Mouse (Mus musculus): ENCODE results near the gene Col4a3. TPM values are rescaled to one million over a fixed set of nuclear protein-coding genes. Genes with fewer than 3 reads are reported as not detected.

The Col4a3 gene
- polyA plus RNA-seq, 1 experiment from 2014 or later, result 0.20 TPM

DNA sequence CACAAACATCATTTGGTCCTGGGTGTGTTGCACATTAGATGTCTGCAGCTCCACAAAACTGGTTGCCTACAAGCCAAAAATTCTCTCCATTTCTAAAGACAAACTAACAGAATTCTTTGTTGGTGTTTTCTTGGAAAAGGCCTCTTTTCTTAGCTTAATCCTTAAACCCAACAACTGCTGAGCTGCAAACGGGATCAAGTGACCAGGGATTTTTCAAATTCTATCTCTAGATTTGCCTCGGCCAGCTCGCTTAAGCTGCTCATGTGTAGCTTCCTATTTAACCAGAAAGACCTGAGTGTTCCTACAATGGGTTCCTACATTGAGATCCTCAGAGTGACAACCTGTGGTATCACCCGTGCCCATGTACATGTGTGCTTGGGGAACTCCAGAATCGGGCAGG, 33.3 kb downstream of the Col4a3 start:
- H3K9me3 ChIP-seq, result no peaks in the 10 kb centered on the region
- H3K4me1 ChIP-seq, result no peaks in the 10 kb centered on the region
- WGBS, result 85% methylated on average over 5 of the region's 5 CpGs
- H3K4me3 ChIP-seq, result no peak overlapping the region
- no peaks in the 10 kb centered on the region for H3K36me3 ChIP-seq
- H3K27ac ChIP-seq, result no peak overlapping the region
- no peak for DNase-seq (ENCODE audit: low spot score)
- no peaks in the 10 kb centered on the region for H3K27me3 ChIP-seq (ENCODE audit: insufficient read depth, poor library complexity, severe bottlenecking)

DNA sequence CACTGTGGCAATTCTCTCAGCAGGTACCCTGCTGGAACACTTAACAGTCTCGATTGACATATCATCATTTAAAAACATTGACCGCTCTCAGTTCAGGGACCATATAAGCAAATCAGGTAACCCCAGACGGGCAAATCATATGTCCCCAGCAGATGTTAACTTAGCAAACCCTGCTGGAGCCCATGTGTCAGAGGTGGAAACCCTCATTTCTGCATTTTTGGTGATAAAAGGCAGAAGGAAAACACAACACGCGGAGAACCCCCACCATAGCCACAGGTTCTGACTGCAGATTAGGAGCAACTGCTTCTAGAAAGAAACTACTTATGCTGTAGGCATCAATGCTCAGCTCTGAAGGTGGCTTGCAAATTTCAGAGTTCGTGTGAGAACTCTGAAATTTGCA, 38.2 kb downstream of the Col4a3 start:
- Histone ChIP-seq H3K9me3 (no peaks in the 10 kb centered on the region), H3K27me3 (ENCODE audit: insufficient read depth, poor library complexity, severe bottlenecking) (peaks cover 7% of the 10 kb centered on the region; the same call in 1 of the 2 replicates), H3K36me3 (no peaks in the 10 kb centered on the region), H3K4me3 (no peak overlapping the region), H3K27ac (no peak overlapping the region), H3K4me1 (0 out of 2 replicates have a peak, but pooled peaks cover 2% of the 10 kb centered on the region)
- no peak for DNase-seq (ENCODE audit: low spot score)
- 73% methylated on average over 6 of the region's 6 CpGs for WGBS

DNA sequence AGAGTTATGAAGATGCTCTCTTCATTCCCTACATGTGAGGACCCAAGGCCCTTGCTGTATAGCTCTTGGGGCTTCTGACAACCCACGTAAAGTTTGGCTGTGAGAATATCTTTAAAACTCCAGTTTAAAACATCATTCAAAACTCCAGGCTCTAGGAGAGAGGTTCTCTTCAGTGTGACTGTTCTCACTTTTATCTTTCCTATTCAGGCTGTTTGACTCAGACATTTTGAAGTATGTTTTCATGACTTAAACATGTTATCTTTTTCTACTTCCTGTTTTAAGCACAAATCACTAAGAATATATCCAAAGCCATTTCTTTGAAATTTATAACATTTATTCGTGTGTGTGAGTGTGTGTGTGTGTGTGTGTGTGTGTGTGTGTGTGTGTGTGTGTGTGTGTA, 38.8 kb downstream of the Col4a3 start:
- 75% methylated on average over 2 of the region's 2 CpGs for WGBS

DNA sequence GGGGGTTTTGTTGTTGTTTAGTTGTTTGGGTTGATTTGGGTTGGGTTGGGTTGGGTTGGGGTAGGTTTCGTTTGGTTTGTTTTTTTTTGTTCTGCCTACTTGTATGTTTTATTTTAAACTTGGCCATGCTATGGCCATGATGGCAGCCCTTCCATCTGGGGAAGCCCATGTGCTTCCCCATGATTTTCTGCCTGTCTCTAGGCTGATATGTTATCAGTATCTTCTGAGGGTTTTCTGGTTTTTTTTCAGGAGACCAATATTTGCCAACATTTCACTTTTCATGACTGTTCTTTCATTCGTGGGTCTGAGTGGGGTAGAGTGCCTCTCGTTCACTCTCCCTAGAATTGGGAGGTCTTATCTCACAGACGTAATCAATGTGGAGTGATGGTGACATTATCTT, 40.9 kb downstream of the Col4a3 start:
- DNase-seq (ENCODE audit: low spot score), result no peak
- H3K4me3 ChIP-seq, result no peak overlapping the region
- no peak overlapping the region for H3K27ac ChIP-seq
- WGBS, result 43% methylated on average over 4 of the region's 4 CpGs
- peaks cover 10% of the 10 kb centered on the region; the same call in 1 of the 2 replicates for H3K4me1 ChIP-seq
- peaks cover 7% of the 10 kb centered on the region; the same call in 1 of the 2 replicates for H3K27me3 ChIP-seq (ENCODE audit: insufficient read depth, poor library complexity, severe bottlenecking)
- H3K36me3 ChIP-seq, result no peaks in the 10 kb centered on the region
- no peaks in the 10 kb centered on the region for H3K9me3 ChIP-seq

More for the DNA sequence above, 38.8 kb downstream of the Col4a3 start:
- Histone ChIP-seq H3K4me3 (no peak overlapping the region), H3K27me3 (ENCODE audit: insufficient read depth, poor library complexity, severe bottlenecking) (peaks cover 7% of the 10 kb centered on the region; the same call in 1 of the 2 replicates), H3K4me1 (0 out of 2 replicates have a peak, but pooled peaks cover 3% of the 10 kb centered on the region), H3K9me3 (no peaks in the 10 kb centered on the region), H3K27ac (no peak overlapping the region), H3K36me3 (no peaks in the 10 kb centered on the region)
- DNase-seq (ENCODE audit: low spot score), result no peak

DNA sequence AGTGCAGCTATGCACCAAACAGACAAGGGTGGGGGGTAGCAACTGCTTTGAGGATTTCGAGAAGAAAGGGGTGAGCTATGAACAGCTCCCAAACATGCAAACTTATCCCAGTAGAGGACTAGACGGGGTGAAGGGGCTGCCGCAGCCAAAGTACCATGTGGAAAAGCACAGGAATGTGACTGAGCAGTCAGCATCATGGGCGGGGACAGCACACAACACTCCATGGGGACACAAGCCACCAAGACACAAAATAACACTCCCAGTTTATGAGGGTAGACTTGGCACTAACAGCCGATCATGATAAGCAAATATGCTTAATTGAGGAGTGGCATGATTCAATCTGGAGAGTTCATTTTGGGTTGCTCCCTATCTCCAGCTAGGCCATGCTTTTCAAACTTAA, 42.8 kb downstream of the Col4a3 start:
- peaks cover 7% of the 10 kb centered on the region; the same call in 1 of the 2 replicates for H3K27me3 ChIP-seq (ENCODE audit: insufficient read depth, poor library complexity, severe bottlenecking)
- DNase-seq (ENCODE audit: low spot score), result no peak
- 75% methylated on average over 5 of the region's 5 CpGs for WGBS

DNA sequence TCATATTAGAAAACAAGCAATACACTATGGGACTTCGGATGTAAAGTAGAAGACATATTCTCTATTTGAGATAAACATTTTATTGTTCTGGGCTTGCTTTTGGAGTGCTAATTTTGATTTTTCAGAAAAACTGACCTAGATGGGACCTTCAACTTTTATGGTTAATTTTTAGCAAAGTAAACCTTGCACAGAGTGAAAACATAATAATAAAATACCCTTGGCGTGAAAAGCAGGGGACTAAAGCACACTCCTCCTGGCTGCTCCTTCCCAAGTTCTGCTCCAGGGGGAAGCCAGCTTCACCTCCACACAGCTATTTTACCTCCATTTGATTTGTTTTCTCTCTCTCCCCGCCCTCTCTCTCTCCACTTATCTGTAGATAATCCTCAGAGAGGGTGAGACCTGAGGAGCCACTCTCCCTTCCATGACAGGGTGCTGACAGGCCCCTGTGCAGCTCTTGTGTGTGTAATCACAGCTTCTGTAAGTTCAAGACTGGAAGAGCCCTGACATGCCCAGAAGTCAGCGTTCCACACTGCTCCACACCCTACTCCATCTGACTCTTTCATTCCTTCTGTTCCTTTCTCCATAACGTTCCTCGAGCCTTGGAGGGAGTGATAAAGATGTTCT, 44.6 kb downstream of the Col4a3 start:
- Histone ChIP-seq H3K27me3 (ENCODE audit: insufficient read depth, poor library complexity, severe bottlenecking) (peaks cover 7% of the 10 kb centered on the region; the same call in 1 of the 2 replicates), H3K36me3 (no peaks in the 10 kb centered on the region), H3K4me1 (peaks cover 21% of the 10 kb centered on the region; the same call in 1 of the 2 replicates), H3K9me3 (no peaks in the 10 kb centered on the region), H3K27ac (no peak overlapping the region), H3K4me3 (no peak overlapping the region)
- 28% methylated on average over 6 of the region's 6 CpGs for WGBS
- peak; percentile 78 for DNase-seq (ENCODE audit: low spot score)

More for the DNA sequence above, 42.8 kb downstream of the Col4a3 start:
- Histone ChIP-seq H3K4me1 (peaks cover 18% of the 10 kb centered on the region; the same call in 1 of the 2 replicates), H3K36me3 (no peaks in the 10 kb centered on the region), H3K4me3 (no peak overlapping the region), H3K9me3 (no peaks in the 10 kb centered on the region), H3K27ac (no peak overlapping the region)

DNA sequence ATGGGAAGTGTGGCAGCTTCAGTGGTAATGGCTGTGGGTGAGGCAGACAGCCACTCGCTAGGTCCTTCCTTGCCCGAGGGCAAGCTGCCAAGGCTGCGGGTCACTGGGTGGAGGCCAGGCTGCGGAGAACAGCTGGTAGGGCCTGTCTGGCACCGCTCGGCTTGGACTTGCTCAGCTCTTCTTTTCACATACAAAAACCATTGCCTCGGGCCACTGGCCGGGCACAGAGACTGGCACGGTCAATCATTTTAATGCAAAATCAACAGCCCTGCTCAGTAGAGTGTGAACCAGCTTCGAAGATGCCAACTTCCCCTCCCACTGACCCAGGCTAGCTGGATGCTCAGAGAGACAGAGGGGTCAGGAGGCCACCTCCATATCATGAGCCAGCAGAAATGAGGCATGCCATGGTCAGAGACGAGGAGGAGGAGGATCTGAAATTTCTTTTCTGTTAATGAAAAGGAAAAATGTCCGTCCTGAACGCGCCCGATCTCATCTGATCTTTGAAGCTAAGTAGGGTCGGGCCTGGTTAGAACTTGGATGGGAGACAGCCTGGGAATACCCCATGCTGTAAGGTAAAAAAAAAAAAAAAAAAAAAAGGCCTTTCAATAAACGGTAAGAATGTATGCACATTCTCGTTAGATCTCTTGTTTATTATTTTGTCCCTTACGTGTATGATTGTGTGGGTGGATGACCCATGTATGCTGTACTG, 48.0 kb downstream of the Col4a3 start:
- DNase-seq (ENCODE audit: low spot score), result no peak
- no peaks in the 10 kb centered on the region for H3K27me3 ChIP-seq (ENCODE audit: insufficient read depth, poor library complexity, severe bottlenecking)
- H3K36me3 ChIP-seq, result no peaks in the 10 kb centered on the region
- H3K4me3 ChIP-seq, result no peak overlapping the region
- H3K27ac ChIP-seq, result peak overlapping the region; percentile 36; the same call in 1 of the 2 replicates
- peaks cover 19% of the 10 kb centered on the region; the same call in 1 of the 2 replicates for H3K4me1 ChIP-seq
- 85% methylated on average over 19 of the region's 19 CpGs for WGBS
- no peaks in the 10 kb centered on the region for H3K9me3 ChIP-seq

DNA sequence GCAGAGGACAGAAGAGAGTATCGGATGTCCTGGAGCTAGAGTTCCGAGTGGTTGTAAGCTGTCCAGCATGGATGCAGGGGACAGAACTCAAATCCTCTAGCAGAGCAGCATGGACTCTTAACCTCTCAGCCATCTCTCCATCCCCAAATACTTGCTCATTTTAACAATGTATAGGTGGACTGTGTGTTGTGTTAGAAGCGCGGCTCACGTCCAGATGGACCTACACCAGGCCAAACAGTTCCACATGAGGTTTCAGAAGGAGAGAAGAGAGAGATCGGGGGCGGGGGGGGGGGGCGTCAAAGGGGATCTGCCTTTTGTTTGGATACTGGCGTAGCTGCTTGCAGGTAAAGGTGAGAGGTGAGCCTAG, 48.5 kb downstream of the Col4a3 start:
- no peaks in the 10 kb centered on the region for H3K27me3 ChIP-seq (ENCODE audit: insufficient read depth, poor library complexity, severe bottlenecking)
- no peak for DNase-seq (ENCODE audit: low spot score)
- no peaks in the 10 kb centered on the region for H3K36me3 ChIP-seq
- no peak overlapping the region for H3K4me3 ChIP-seq
- H3K27ac ChIP-seq, result no peak overlapping the region
- WGBS, result 90% methylated on average over 9 of the region's 9 CpGs
- H3K9me3 ChIP-seq, result no peaks in the 10 kb centered on the region
- peaks cover 19% of the 10 kb centered on the region; the same call in 1 of the 2 replicates for H3K4me1 ChIP-seq

DNA sequence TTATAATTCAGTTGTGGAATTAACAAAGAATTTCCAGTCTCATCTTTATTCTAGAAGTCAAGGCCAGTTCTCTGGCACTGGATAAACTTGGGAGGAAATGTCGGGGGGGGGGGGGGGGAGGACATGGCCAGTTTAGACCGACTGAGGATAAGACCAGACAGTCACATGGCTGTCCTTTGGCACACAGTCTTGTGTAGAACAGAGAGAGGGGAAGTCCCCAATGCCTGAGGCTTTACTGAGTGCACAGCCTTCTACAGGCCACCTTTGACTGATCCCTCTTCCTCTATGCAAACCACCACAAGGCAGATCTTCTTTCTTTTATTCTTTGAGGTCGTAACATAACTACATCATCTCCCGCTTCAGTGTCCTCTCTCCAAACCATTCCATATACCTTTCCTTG, 49.6 kb downstream of the Col4a3 start:
- H3K36me3 ChIP-seq, result no peaks in the 10 kb centered on the region
- no peak overlapping the region for H3K4me3 ChIP-seq
- 78% methylated on average over 4 of the region's 4 CpGs for WGBS
- H3K27me3 ChIP-seq (ENCODE audit: insufficient read depth, poor library complexity, severe bottlenecking), result no peaks in the 10 kb centered on the region
- H3K9me3 ChIP-seq, result no peaks in the 10 kb centered on the region
- H3K4me1 ChIP-seq, result peaks cover 13% of the 10 kb centered on the region; the same call in 1 of the 2 replicates
- H3K27ac ChIP-seq, result no peak overlapping the region
- no peak for DNase-seq (ENCODE audit: low spot score)

DNA sequence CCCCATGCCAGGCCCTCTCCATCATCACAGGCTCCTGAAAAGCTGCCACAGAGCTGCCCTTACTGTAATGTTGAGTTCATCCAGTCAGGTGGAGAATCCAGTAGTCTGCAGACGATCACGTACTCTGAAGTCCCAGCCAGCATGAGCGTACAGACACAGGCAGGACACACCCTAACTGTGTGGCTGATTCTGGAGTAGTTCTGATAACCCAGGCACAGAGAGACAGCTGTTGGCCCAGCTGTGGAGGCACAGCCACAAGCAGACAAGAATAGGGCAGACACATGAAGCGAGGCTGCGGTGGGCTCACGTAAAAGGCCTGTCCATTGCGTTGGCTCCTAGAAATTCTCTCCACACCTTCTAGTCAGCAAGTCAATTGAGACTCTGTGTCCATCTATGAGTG, 50.7 kb downstream of the Col4a3 start:
- no peaks in the 10 kb centered on the region for H3K36me3 ChIP-seq
- no peaks in the 10 kb centered on the region for H3K27me3 ChIP-seq (ENCODE audit: insufficient read depth, poor library complexity, severe bottlenecking)
- no peak for DNase-seq (ENCODE audit: low spot score)
- H3K27ac ChIP-seq, result no peak overlapping the region
- peaks cover 11% of the 10 kb centered on the region; the same call in 1 of the 2 replicates for H3K4me1 ChIP-seq
- WGBS, result 68% methylated on average over 7 of the region's 7 CpGs
- no peak overlapping the region for H3K4me3 ChIP-seq
- no peaks in the 10 kb centered on the region for H3K9me3 ChIP-seq

DNA sequence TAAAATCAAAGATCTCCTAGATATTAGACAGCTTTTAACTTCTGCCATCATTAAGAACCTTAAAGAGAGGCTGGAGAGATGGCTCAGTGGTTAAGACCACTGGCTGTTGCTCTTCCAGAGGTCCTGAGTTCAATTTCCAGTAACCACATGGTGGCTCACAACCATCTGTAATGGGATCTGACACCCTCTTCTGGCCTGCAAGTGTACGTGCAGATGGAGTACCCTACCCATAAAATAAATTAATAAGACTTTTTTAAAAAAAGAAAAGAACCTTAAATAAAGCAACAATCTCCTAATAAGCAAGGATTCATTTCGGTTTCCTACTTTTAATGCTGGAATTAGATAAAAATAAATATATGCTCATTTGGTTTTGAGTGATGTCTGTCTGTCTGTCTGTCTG, 51.7 kb downstream of the Col4a3 start:
- 78% methylated on average over 2 of the region's 2 CpGs for WGBS
- H3K4me1 ChIP-seq, result peaks cover 11% of the 10 kb centered on the region; the same call in 1 of the 2 replicates
- H3K9me3 ChIP-seq, result no peaks in the 10 kb centered on the region
- H3K4me3 ChIP-seq, result no peak overlapping the region
- no peaks in the 10 kb centered on the region for H3K36me3 ChIP-seq
- no peak overlapping the region for H3K27ac ChIP-seq
- no peaks in the 10 kb centered on the region for H3K27me3 ChIP-seq (ENCODE audit: insufficient read depth, poor library complexity, severe bottlenecking)
- DNase-seq (ENCODE audit: low spot score), result no peak

DNA sequence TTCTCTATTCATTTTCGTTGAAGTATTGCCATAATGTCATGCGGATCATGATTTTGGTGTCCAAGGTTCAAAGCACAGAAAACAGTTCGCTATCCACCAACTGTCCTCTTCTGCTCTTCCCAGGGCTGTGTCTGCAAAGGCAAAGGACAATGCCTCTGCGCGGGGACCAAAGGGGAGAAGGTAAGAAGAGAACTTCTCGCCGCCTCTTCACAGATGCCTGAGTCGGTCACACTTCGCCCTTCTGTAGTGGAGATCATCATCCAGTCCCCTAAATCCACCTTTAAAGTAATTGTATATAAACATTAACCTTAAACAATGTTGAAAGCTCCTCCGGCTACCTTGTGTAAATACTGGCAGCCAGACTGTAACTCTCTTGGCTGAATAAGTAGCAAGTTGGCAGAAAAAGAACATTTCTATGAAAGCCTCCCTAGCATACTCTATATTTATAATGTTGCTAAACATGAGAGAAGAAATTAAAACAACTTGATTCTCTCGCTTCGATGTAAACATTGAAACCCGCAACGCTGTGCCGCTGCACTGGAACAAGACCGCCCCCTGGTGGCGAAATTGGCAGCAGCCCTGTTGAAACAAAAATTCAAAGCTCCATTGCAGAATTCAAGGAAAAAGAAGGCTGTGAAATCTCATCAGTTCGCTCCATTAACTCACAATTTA, 54.7 kb downstream of the Col4a3 start:
- Histone ChIP-seq H3K9me3 (no peaks in the 10 kb centered on the region), H3K27me3 (ENCODE audit: insufficient read depth, poor library complexity, severe bottlenecking) (0 out of 2 replicates have a peak, but pooled peaks cover 5% of the 10 kb centered on the region), H3K4me1 (no peaks in the 10 kb centered on the region), H3K27ac (no peak overlapping the region), H3K4me3 (peak overlapping the region; percentile 45), H3K36me3 (no peaks in the 10 kb centered on the region)
- DNase-seq (ENCODE audit: low spot score), result no peak
- WGBS, result 31% methylated on average over 18 of the region's 18 CpGs

DNA sequence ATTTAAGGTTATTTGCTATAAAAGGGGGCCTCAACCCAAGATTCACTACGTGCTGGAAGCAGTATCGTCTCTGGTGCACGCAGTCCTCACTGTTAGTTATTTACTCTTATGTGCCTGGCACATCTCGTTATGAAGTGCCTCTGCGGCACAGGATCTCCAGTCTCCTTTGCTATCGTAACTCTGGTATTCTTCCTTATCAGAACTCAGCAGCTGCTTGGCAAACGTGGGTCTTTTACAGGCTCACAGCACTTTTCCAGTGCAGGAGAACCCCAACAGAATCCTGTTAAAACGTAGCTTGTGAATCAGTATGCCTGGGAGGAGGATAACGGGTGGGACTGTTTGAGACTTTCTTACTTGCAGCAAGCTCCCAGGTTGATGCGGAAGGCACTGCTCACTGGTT, 61.3 kb downstream of the Col4a3 start:
- DNase-seq (ENCODE audit: low spot score), result no peak
- H3K4me3 ChIP-seq, result peak overlapping the region; percentile 47
- H3K4me1 ChIP-seq, result no peaks in the 10 kb centered on the region
- H3K27me3 ChIP-seq (ENCODE audit: insufficient read depth, poor library complexity, severe bottlenecking), result 0 out of 2 replicates have a peak, but pooled peaks cover 5% of the 10 kb centered on the region
- no peak overlapping the region for H3K27ac ChIP-seq
- no peaks in the 10 kb centered on the region for H3K36me3 ChIP-seq
- WGBS, result 24% methylated on average over 10 of the region's 10 CpGs
- no peaks in the 10 kb centered on the region for H3K9me3 ChIP-seq

All from heart, embryonic 10.5 days (tissue).